Mouse (Mus musculus) limb, embryonic 13.5 days (tissue): ENCODE measurements around the gene Tgfb1i1. TPM values are rescaled to one million over a fixed set of nuclear protein-coding genes. Genes with fewer than 3 reads are reported as not detected.
A peak's percentile ranks its signal among the peaks of the same experiment; 100 is the strongest.

Experiments used
- ATAC-seq: fragments of 200-750 bp; cut with Nextera tagmentation; 2 replicates; pipeline ENCODE4 v1.8.0; 2017; ENCODE audit warnings: low read depth, moderate number of reproducible peaks, moderate TSS enrichment; ENCODE audit not compliant: low FRiP score
- H3K27ac ChIP-seq: fragments of 300-500 bp; sonication (generic); 2 replicates; pipeline ENCODE4 v1.5.1; 2015; ENCODE audit warnings: inconsistent platforms, mild to moderate bottlenecking, moderate library complexity
- H3K27me3 ChIP-seq: fragments of 300-500 bp; sonication (generic); 2 replicates; pipeline ENCODE4 v1.6.1; 2015; ENCODE audit warnings: mild to moderate bottlenecking, inconsistent platforms
- H3K36me3 ChIP-seq: fragments of 300-500 bp; sonication (generic); 2 replicates; pipeline ENCODE4 v1.6.1; 2015; ENCODE audit warnings: inconsistent platforms, mild to moderate bottlenecking, moderate library complexity
- H3K4me1 ChIP-seq: fragments of 300-500 bp; sonication (generic); 2 replicates; pipeline ENCODE4 v1.6.1; 2015; ENCODE audit warnings: inconsistent platforms
- H3K4me2 ChIP-seq: fragments of 300-500 bp; sonication (generic); replicated peaks from 2 replicates; pipeline ENCODE4 v1.6.1; 2015; ENCODE audit warnings: inconsistent platforms, mild to moderate bottlenecking, moderate library complexity
- H3K4me3 ChIP-seq: fragments of 300-500 bp; sonication (generic); 2 replicates; pipeline ENCODE4 v1.5.1; 2015; ENCODE audit warnings: moderate library complexity, mild to moderate bottlenecking, inconsistent platforms
- H3K9ac ChIP-seq: fragments of 300-500 bp; sonication (generic); 2 replicates; pipeline ENCODE4 v1.6.1; 2015; ENCODE audit warnings: mild to moderate bottlenecking, inconsistent platforms
- H3K9me3 ChIP-seq: fragments of 300-500 bp; sonication (generic); 2 replicates; pipeline ENCODE4 v1.6.1; 2016; ENCODE audit warnings: inconsistent platforms
- WGBS: fragments of 180-500 bp; shearing (Covaris S2); methylation state at CpG from one replicate; pipeline ENCODE4 v1.1.7; 2015; 5-methylcytosine and 5-hydroxymethylcytosine counted together
- polyA plus RNA-seq: library from polyadenylated mRNA; unstranded; fragments of >200 nt; fragmentation: Nextera tagmentation; extraction: Ambion mirVana; gene quantifications from 2 replicates; pipeline ENCODE4 v1.2.1, GENCODE M21; 2015

Gene Tgfb1i1
- polyA plus RNA-seq, 1 experiment from 2014 or later: 49.1 TPM

- Histone ChIP-seq H3K36me3 (peaks cover 63% of the 10 kb centered on the region), H3K9me3 (no peaks in the 10 kb centered on the region)
- WGBS: 95% methylated on average over 8 of the region's 9 CpGs
Observed at GRCm38 (mm10) chr7:128271496-128271895, 24.9 kb downstream of the Tgfb1i1 start.

GRCm38 (mm10) chr7:128276051-128276450, 29.4 kb downstream of the Tgfb1i1 start:
- 93% methylated on average over 6 of the region's 6 CpGs for WGBS
- H3K27ac ChIP-seq: no peak overlapping the region
- H3K27me3 ChIP-seq: no peaks in the 10 kb centered on the region
- H3K9ac ChIP-seq: no peak overlapping the region
- ATAC-seq: no peak
- no peaks in the 10 kb centered on the region for H3K4me1 ChIP-seq
- no peak overlapping the region for H3K4me3 ChIP-seq
- peaks cover 92% of the 10 kb centered on the region for H3K36me3 ChIP-seq
- no peaks in the 10 kb centered on the region for H3K9me3 ChIP-seq
- H3K4me2 ChIP-seq: no peak overlapping the region

More at GRCm38 (mm10) chr7:128271496-128271895, 24.9 kb downstream of the Tgfb1i1 start:
- Histone ChIP-seq H3K27me3 (no peaks in the 10 kb centered on the region), H3K4me2 (no peak overlapping the region), H3K27ac (no peak overlapping the region), H3K9ac (no peak overlapping the region), H3K4me3 (no peak overlapping the region), H3K4me1 (no peaks in the 10 kb centered on the region)
- ATAC-seq: no peak

GRCm38 (mm10) chr7:128279750-128280149, 33.1 kb downstream of the Tgfb1i1 start:
- Histone ChIP-seq H3K36me3 (peaks cover 58% of the 10 kb centered on the region), H3K27ac (no peak overlapping the region), H3K9ac (no peak overlapping the region), H3K27me3 (no peaks in the 10 kb centered on the region), H3K4me3 (no peak overlapping the region), H3K4me2 (no peak overlapping the region), H3K9me3 (no peaks in the 10 kb centered on the region), H3K4me1 (peaks cover 8% of the 10 kb centered on the region)
- 93% methylated on average over 4 of the region's 4 CpGs for WGBS
- no peak for ATAC-seq

- ATAC-seq: no peak
- no peak overlapping the region for H3K4me3 ChIP-seq
- no peak overlapping the region for H3K9ac ChIP-seq
- H3K27ac ChIP-seq: no peak overlapping the region
- H3K4me2 ChIP-seq: no peak overlapping the region
- H3K9me3 ChIP-seq: no peaks in the 10 kb centered on the region
- WGBS: 87% methylated on average over 11 of the region's 11 CpGs
- H3K4me1 ChIP-seq: peaks cover 8% of the 10 kb centered on the region
- H3K27me3 ChIP-seq: no peaks in the 10 kb centered on the region
- H3K36me3 ChIP-seq: peaks cover 46% of the 10 kb centered on the region
Observed at GRCm38 (mm10) chr7:128281765-128282164, 35.2 kb downstream of the Tgfb1i1 start.

GRCm38 (mm10) chr7:128282532-128283244, 36.1 kb downstream of the Tgfb1i1 start:
- H3K4me1 ChIP-seq: peaks cover 8% of the 10 kb centered on the region
- H3K4me3 ChIP-seq: no peak overlapping the region
- peaks cover 46% of the 10 kb centered on the region for H3K36me3 ChIP-seq
- no peaks in the 10 kb centered on the region for H3K9me3 ChIP-seq
- 13% methylated on average over 7 of the region's 7 CpGs for WGBS
- H3K27ac ChIP-seq: no peak overlapping the region
- no peaks in the 10 kb centered on the region for H3K27me3 ChIP-seq
- H3K4me2 ChIP-seq: no peak overlapping the region
- H3K9ac ChIP-seq: no peak overlapping the region
- ATAC-seq: no peak

- Histone ChIP-seq H3K27me3 (no peaks in the 10 kb centered on the region), H3K36me3 (peaks cover 49% of the 10 kb centered on the region), H3K9me3 (no peaks in the 10 kb centered on the region), H3K27ac (no peak overlapping the region), H3K4me2 (no peak overlapping the region), H3K4me3 (no peak overlapping the region), H3K4me1 (peaks cover 12% of the 10 kb centered on the region), H3K9ac (no peak overlapping the region; the same call in 1 of the 2 replicates)
- ATAC-seq: 0 out of 2 replicates have a peak, but pooled peaks have one; percentile 44
- WGBS: 44% methylated on average over 5 of the region's 5 CpGs
Observed at GRCm38 (mm10) chr7:128284047-128284446, 37.4 kb downstream of the Tgfb1i1 start.

- peaks cover 18% of the 10 kb centered on the region for H3K4me1 ChIP-seq
- no peaks in the 10 kb centered on the region for H3K9me3 ChIP-seq
- WGBS: 92% methylated on average over 8 of the region's 8 CpGs
- H3K27ac ChIP-seq: no peak overlapping the region
- H3K4me2 ChIP-seq: no peak overlapping the region
- H3K27me3 ChIP-seq: no peaks in the 10 kb centered on the region
- H3K4me3 ChIP-seq: no peak overlapping the region
- peaks cover 43% of the 10 kb centered on the region for H3K36me3 ChIP-seq
- no peak for ATAC-seq
- no peak overlapping the region for H3K9ac ChIP-seq
Observed at GRCm38 (mm10) chr7:128285060-128285459, 38.4 kb downstream of the Tgfb1i1 start.

- no peaks in the 10 kb centered on the region for H3K27me3 ChIP-seq
- peak; percentile 24; the same call in 1 of the 2 replicates for ATAC-seq
- no peak overlapping the region for H3K4me3 ChIP-seq
- peak overlapping the region; percentile 25; the same call in 1 of the 2 replicates for H3K9ac ChIP-seq
- no peaks in the 10 kb centered on the region for H3K9me3 ChIP-seq
- no peak overlapping the region for H3K4me2 ChIP-seq
- peaks cover 55% of the 10 kb centered on the region for H3K36me3 ChIP-seq
- H3K27ac ChIP-seq: no peak overlapping the region
- 33% methylated on average over 9 of the region's 9 CpGs for WGBS
- H3K4me1 ChIP-seq: peaks cover 13% of the 10 kb centered on the region
Observed at GRCm38 (mm10) chr7:128288923-128289544, 42.4 kb downstream of the Tgfb1i1 start.

- no peaks in the 10 kb centered on the region for H3K9me3 ChIP-seq
- ATAC-seq: no peak
- WGBS: 91% methylated on average over 10 of the region's 10 CpGs
- H3K4me2 ChIP-seq: no peak overlapping the region
- H3K36me3 ChIP-seq: peaks cover 22% of the 10 kb centered on the region
- H3K27me3 ChIP-seq: no peaks in the 10 kb centered on the region
- H3K9ac ChIP-seq: no peak overlapping the region
- H3K4me3 ChIP-seq: no peak overlapping the region
- peaks cover 21% of the 10 kb centered on the region for H3K4me1 ChIP-seq
- H3K27ac ChIP-seq: no peak overlapping the region
Observed at GRCm38 (mm10) chr7:128294785-128295184, 48.2 kb downstream of the Tgfb1i1 start.

GRCm38 (mm10) chr7:128296514-128296913, 49.9 kb downstream of the Tgfb1i1 start:
- WGBS: 66% methylated on average over 3 of the region's 3 CpGs
- Histone ChIP-seq H3K27ac (no peak overlapping the region), H3K36me3 (peaks cover 9% of the 10 kb centered on the region), H3K27me3 (no peaks in the 10 kb centered on the region), H3K9me3 (no peaks in the 10 kb centered on the region), H3K9ac (no peak overlapping the region), H3K4me3 (peak overlapping the region; percentile 89; the same call in 1 of the 2 replicates), H3K4me1 (peaks cover 32% of the 10 kb centered on the region), H3K4me2 (peak overlapping the region; percentile 85)
- no peak for ATAC-seq

- Histone ChIP-seq H3K9me3 (no peaks in the 10 kb centered on the region), H3K9ac (peak overlapping the region; percentile 89), H3K36me3 (peaks cover 9% of the 10 kb centered on the region), H3K4me2 (peak overlapping the region; percentile 85), H3K27ac (peak overlapping the region; percentile 84), H3K27me3 (no peaks in the 10 kb centered on the region), H3K4me3 (peak overlapping the region; percentile 89), H3K4me1 (peaks cover 32% of the 10 kb centered on the region)
- 28% methylated on average over 10 of the region's 10 CpGs for WGBS
- no peak for ATAC-seq
Observed at GRCm38 (mm10) chr7:128297291-128297616, 50.6 kb downstream of the Tgfb1i1 start.

- H3K4me3 ChIP-seq: peak within 1 kb of the TSS; percentile 89
- no peaks in the 10 kb centered on the region for H3K9me3 ChIP-seq
- H3K27me3 ChIP-seq: no peaks in the 10 kb centered on the region
- H3K4me2 ChIP-seq: peak within 1 kb of the TSS; percentile 85
- peak; percentile 59 for ATAC-seq
- peak within 1 kb of the TSS; percentile 89 for H3K9ac ChIP-seq
- 2% methylated on average over 47 of the region's 47 CpGs for WGBS
- peaks cover 35% of the 10 kb centered on the region for H3K4me1 ChIP-seq
- H3K36me3 ChIP-seq: peaks cover 6% of the 10 kb centered on the region
- H3K27ac ChIP-seq: peak within 1 kb of the TSS; percentile 84
Observed at GRCm38 (mm10) chr7:128297617-128298480, 51.2 kb downstream of the Tgfb1i1 start, which contains the start of gene BC017158. TSS of gene BC017158 (minus strand) at chr7:128298170.
